Mouse (Mus musculus): ENCODE results near the gene Apbb1. TPM values are rescaled to one million over a fixed set of nuclear protein-coding genes. Genes with fewer than 3 reads are reported as not detected.

Gene Apbb1
- polyA plus RNA-seq, 1 experiment from 2014 or later = 360 TPM

DNA sequence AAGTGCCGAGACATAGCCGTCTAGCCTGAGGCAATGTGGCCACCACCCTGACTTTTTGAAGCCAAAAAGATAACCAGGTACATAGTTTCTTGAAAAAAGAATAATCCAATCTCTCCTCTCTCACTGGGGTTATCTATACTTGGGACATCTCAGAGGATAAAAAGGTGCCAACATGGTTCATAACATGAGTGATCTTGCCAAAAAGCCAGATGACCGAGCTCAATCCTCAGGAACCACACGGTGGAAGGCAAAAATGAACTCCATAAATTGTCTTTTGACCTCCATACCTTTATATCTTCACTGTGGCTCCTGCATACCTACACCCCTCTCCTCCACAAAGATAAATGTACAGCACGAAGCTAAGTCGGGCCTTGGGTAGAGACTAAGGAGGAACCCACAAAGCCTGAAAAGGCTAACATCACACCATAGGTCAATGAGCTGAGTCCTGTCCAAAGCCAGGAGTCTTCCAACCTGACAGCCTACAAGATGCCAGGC, 4.0 kb downstream of the Apbb1 start:
- Histone ChIP-seq H3K4me1 (ENCODE audit: control insufficient read depth, insufficient read depth, low read length) (peaks cover 45% of the 10 kb centered on the region), H3K9ac (ENCODE audit: low read depth, low read length) (no peak overlapping the region), H3K27ac (ENCODE audit: low read length) (no peak overlapping the region), H3K4me2 (ENCODE audit: low read length) (no peak overlapping the region), H3K36me3 (ENCODE audit: control insufficient read depth, insufficient read depth, low read length) (peaks cover 15% of the 10 kb centered on the region; the same call in 1 of the 2 replicates), H3K9me3 (replicated peaks; ENCODE audit: control insufficient read depth, low read length, poor library complexity, severe bottlenecking) (no peaks in the 10 kb centered on the region), H3K27me3 (ENCODE audit: control insufficient read depth, insufficient read depth, low read depth, low read length) (no peaks in the 10 kb centered on the region), H3K4me3 (ENCODE audit: low read depth, low read length) (no peak overlapping the region)
- 100% methylated on average over 6 of the region's 6 CpGs for WGBS
- no peak for ATAC-seq

GRCm38 (mm10) chr7:105576166-105576748, 5.2 kb downstream of the Apbb1 start:
- peaks cover 47% of the 10 kb centered on the region for H3K4me1 ChIP-seq (ENCODE audit: control insufficient read depth, insufficient read depth, low read length)
- H3K4me3 ChIP-seq (ENCODE audit: low read depth, low read length) = no peak overlapping the region
- H3K9ac ChIP-seq (ENCODE audit: low read depth, low read length) = no peak overlapping the region
- peaks cover 15% of the 10 kb centered on the region; the same call in 1 of the 2 replicates for H3K36me3 ChIP-seq (ENCODE audit: control insufficient read depth, insufficient read depth, low read length)
- no peaks in the 10 kb centered on the region for H3K9me3 ChIP-seq (replicated peaks; ENCODE audit: control insufficient read depth, low read length, poor library complexity, severe bottlenecking)
- H3K4me2 ChIP-seq (ENCODE audit: low read length) = no peak overlapping the region
- H3K27ac ChIP-seq (ENCODE audit: low read length) = no peak overlapping the region
- 77% methylated on average over 3 of the region's 3 CpGs for WGBS
- no peaks in the 10 kb centered on the region for H3K27me3 ChIP-seq (ENCODE audit: control insufficient read depth, insufficient read depth, low read depth, low read length)
- no peak for ATAC-seq

DNA sequence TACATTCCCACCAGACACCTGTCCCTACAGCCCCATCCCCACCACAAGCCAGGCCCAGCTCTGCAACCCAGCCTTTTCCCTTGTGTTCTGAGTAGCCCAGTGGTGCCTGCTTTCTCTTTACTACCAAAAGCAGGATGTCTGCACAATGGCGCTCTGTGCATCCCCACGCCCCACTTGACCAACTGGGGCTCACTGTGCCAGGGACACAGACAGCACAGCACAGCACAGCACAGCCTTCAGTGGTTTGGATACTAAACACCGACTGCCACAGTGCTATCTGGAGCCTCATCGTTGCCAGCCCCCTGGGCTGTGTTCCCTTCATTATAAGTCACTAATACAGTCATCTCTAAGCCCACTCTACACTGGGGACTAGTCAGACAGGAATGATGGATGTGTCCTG, 6.9 kb downstream of the Apbb1 start:
- Histone ChIP-seq H3K4me1 (ENCODE audit: control insufficient read depth, insufficient read depth, low read length) (peaks cover 57% of the 10 kb centered on the region), H3K4me3 (ENCODE audit: low read depth, low read length) (no peak overlapping the region), H3K27ac (ENCODE audit: low read length) (no peak overlapping the region), H3K9ac (ENCODE audit: low read depth, low read length) (no peak overlapping the region), H3K36me3 (ENCODE audit: control insufficient read depth, insufficient read depth, low read length) (peaks cover 15% of the 10 kb centered on the region; the same call in 1 of the 2 replicates), H3K9me3 (replicated peaks; ENCODE audit: control insufficient read depth, low read length, poor library complexity, severe bottlenecking) (no peaks in the 10 kb centered on the region), H3K27me3 (ENCODE audit: control insufficient read depth, insufficient read depth, low read depth, low read length) (no peaks in the 10 kb centered on the region), H3K4me2 (ENCODE audit: low read length) (no peak overlapping the region)
- 88% methylated on average over 4 of the region's 4 CpGs for WGBS
- no peak for ATAC-seq

DNA sequence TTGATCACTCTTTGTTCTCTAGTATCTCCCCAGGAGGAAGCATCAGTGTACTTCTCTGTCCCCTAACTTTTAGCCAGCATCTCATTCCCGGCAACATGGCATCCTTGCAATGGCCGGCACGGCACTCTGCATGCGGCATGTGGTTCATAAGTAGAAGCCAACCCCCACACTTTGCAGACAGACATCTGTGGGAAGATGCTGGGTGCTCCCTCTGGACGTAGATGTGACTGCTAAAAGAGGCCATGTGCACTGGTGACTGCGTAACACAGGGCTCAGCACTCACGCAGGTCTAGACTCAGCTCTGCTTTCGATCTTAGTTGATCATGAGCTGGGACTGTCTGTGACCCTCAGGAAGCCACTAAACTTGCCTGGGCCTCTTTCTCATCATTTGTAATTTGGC, 8.5 kb downstream of the Apbb1 start:
- Histone ChIP-seq H3K9ac (ENCODE audit: low read depth, low read length) (no peak overlapping the region), H3K9me3 (replicated peaks; ENCODE audit: control insufficient read depth, low read length, poor library complexity, severe bottlenecking) (no peaks in the 10 kb centered on the region), H3K4me3 (ENCODE audit: low read depth, low read length) (no peak overlapping the region), H3K4me2 (ENCODE audit: low read length) (no peak overlapping the region), H3K4me1 (ENCODE audit: control insufficient read depth, insufficient read depth, low read length) (peaks cover 57% of the 10 kb centered on the region), H3K27me3 (ENCODE audit: control insufficient read depth, insufficient read depth, low read depth, low read length) (no peaks in the 10 kb centered on the region), H3K27ac (ENCODE audit: low read length) (no peak overlapping the region), H3K36me3 (ENCODE audit: control insufficient read depth, insufficient read depth, low read length) (peaks cover 15% of the 10 kb centered on the region; the same call in 1 of the 2 replicates)
- WGBS = 93% methylated on average over 8 of the region's 8 CpGs
- no peak for ATAC-seq

- Histone ChIP-seq H3K4me1 (ENCODE audit: control insufficient read depth, insufficient read depth, low read length) (peaks cover 52% of the 10 kb centered on the region), H3K9ac (ENCODE audit: low read depth, low read length) (no peak overlapping the region), H3K27ac (ENCODE audit: low read length) (peak overlapping the region; percentile 93; the same call in 1 of the 2 replicates), H3K36me3 (ENCODE audit: control insufficient read depth, insufficient read depth, low read length) (peaks cover 32% of the 10 kb centered on the region), H3K4me3 (ENCODE audit: low read depth, low read length) (no peak overlapping the region), H3K9me3 (replicated peaks; ENCODE audit: control insufficient read depth, low read length, poor library complexity, severe bottlenecking) (no peaks in the 10 kb centered on the region), H3K4me2 (ENCODE audit: low read length) (peak overlapping the region; percentile 35), H3K27me3 (ENCODE audit: control insufficient read depth, insufficient read depth, low read depth, low read length) (no peaks in the 10 kb centered on the region)
- no peak for ATAC-seq
- 78% methylated on average over 4 of the region's 4 CpGs for WGBS
Measured at GRCm38 (mm10) chr7:105570756-105571155, 10.7 kb downstream of the Apbb1 start.

DNA sequence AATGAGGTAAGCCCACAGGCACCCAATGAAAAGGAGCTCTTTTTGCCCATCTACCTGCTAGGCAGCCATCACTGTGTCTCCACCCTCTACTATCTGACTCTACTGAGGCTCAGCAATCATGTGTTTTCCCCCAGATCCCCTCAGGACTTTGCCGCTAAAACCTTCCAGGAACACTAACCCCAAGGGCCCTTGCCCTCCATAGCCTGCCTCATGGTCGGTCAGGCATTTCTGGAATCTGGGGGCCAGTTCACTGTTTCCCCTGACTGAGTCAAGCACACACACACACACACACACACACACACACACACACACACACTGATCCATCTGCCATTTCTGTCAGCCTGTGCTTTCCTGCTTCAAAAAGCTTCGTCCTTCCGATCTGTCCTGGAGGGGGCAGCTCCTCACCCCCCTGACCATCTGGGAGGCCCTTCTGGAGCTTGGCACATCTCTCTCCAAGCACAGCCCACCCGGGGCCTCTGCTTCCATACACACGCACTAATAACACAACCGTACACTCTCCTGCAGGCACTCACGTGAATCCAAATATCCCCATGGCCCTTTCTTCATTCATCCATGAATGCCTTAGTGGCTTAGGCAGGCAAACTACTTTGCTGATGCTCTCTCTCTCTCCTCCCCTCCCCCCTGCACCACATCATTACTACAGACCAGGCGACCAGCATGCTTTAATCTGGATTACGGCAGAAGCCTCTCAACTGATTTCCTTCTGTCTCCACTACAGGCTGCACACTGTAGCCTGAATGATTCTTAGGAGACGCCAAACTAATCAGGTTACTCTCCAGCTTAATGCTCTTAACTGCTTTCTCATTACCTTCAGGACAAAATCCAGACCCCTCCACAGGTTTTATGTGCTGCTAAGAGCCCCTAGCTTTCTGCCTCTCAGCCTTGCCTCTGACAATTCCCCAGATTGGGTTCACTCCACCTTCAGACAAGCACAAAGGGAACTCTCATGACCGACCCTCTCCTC, 11.6 kb downstream of the Apbb1 start:
- Histone ChIP-seq H3K4me3 (ENCODE audit: low read depth, low read length) (peak overlapping the region; percentile 38), H3K27me3 (ENCODE audit: control insufficient read depth, insufficient read depth, low read depth, low read length) (no peaks in the 10 kb centered on the region), H3K4me2 (ENCODE audit: low read length) (peak overlapping the region; percentile 78), H3K4me1 (ENCODE audit: control insufficient read depth, insufficient read depth, low read length) (peaks cover 46% of the 10 kb centered on the region), H3K27ac (ENCODE audit: low read length) (peak overlapping the region; percentile 93), H3K9ac (ENCODE audit: low read depth, low read length) (peak overlapping the region; percentile 66), H3K9me3 (replicated peaks; ENCODE audit: control insufficient read depth, low read length, poor library complexity, severe bottlenecking) (no peaks in the 10 kb centered on the region), H3K36me3 (ENCODE audit: control insufficient read depth, insufficient read depth, low read length) (peaks cover 40% of the 10 kb centered on the region)
- ATAC-seq = peak; percentile 63
- WGBS = 4% methylated on average over 12 of the region's 12 CpGs

DNA sequence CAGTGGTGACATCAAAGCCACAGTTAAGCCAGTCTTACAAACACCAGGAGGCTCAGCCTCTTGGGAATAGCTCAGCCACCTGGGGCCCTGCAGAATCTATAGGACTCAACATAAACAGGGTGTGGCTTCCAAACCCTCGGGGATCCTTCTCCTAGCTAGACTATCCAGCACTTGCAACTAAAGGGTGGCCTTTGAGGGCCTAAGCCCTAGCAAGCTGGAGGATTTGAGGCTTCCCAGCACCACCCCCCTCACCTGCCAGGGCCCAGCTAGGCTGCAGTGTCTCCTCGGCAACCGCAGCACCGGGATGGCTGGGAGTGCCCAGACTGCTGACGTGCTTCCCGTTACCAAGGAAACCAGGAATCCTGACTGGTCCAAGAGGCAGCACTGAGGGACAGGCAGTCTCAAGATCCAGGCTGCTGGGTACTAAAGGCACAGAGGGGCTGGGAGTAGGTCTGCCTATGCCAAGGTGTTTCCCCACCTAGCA, 12.4 kb downstream of the Apbb1 start:
- H3K36me3 ChIP-seq (ENCODE audit: control insufficient read depth, insufficient read depth, low read length) = peaks cover 44% of the 10 kb centered on the region
- peak; percentile 95 for ATAC-seq
- peak overlapping the region; percentile 38 for H3K4me3 ChIP-seq (ENCODE audit: low read depth, low read length)
- H3K9me3 ChIP-seq (replicated peaks; ENCODE audit: control insufficient read depth, low read length, poor library complexity, severe bottlenecking) = no peaks in the 10 kb centered on the region
- peak overlapping the region; percentile 93 for H3K27ac ChIP-seq (ENCODE audit: low read length)
- H3K4me1 ChIP-seq (ENCODE audit: control insufficient read depth, insufficient read depth, low read length) = peaks cover 44% of the 10 kb centered on the region
- H3K27me3 ChIP-seq (ENCODE audit: control insufficient read depth, insufficient read depth, low read depth, low read length) = no peaks in the 10 kb centered on the region
- under 1% methylated on average over 6 of the region's 6 CpGs for WGBS
- peak overlapping the region; percentile 66 for H3K9ac ChIP-seq (ENCODE audit: low read depth, low read length)
- peak overlapping the region; percentile 78 for H3K4me2 ChIP-seq (ENCODE audit: low read length)

- Histone ChIP-seq H3K4me3 (ENCODE audit: low read depth, low read length) (peak overlapping the region; percentile 38), H3K36me3 (ENCODE audit: control insufficient read depth, insufficient read depth, low read length) (peaks cover 39% of the 10 kb centered on the region), H3K9ac (ENCODE audit: low read depth, low read length) (peak overlapping the region; percentile 66), H3K4me1 (ENCODE audit: control insufficient read depth, insufficient read depth, low read length) (peaks cover 44% of the 10 kb centered on the region), H3K9me3 (replicated peaks; ENCODE audit: control insufficient read depth, low read length, poor library complexity, severe bottlenecking) (no peaks in the 10 kb centered on the region), H3K4me2 (ENCODE audit: low read length) (peak overlapping the region; percentile 78), H3K27ac (ENCODE audit: low read length) (peak overlapping the region; percentile 93), H3K27me3 (ENCODE audit: control insufficient read depth, insufficient read depth, low read depth, low read length) (no peaks in the 10 kb centered on the region)
- ATAC-seq = peak; percentile 61
- WGBS = 3% methylated on average over 7 of the region's 7 CpGs
Measured at GRCm38 (mm10) chr7:105568583-105568982, 12.9 kb downstream of the Apbb1 start.
